Mouse (Mus musculus) heart, adult 18-20 months (tissue): ENCODE data around the gene Map2k5. TPM values are rescaled to one million over a fixed set of nuclear protein-coding genes. Genes with fewer than 3 reads are reported as not detected.

Experiments used
- DNase-seq, 2 experiments: peaks; one replicate each; pipeline ENCODE4 v3.0.0; 2021 to 2022; ENCODE audit warnings: mixed read lengths in 1 of 2
- long read RNA-seq, 2 experiments: library from polyadenylated mRNA; stranded (forward); transcript quantifications; one replicate each; pipeline ENCODE4 v2.0.0; 2021
- total RNA-seq, 2 experiments: library from RNA; stranded (reverse); gene quantifications; 2 replicates each; pipeline ENCODE4 v1.2.3; 2021

The Map2k5 gene
- 10 to 100 TPM; 17.1 to 18.4 TPM for total RNA-seq
- long read RNA-seq, experiment 1, transcript Map2k5-201 (22 exons, 2,310 nt) = major isoform, 9 of 20 reads
- long read RNA-seq, experiment 1, partial matches to known transcripts = 0 of 20 reads
- long read RNA-seq, experiment 1, other reads (novel, unspliced or antisense) = 11 of 20 reads
- long read RNA-seq, experiment 2, partial matches to known transcripts = 1 of 11 reads
- long read RNA-seq, experiment 2, other reads (novel, unspliced or antisense) = 6 of 11 reads

- DNase-seq = peak; percentile 95
These were observed at the start of gene Map2k5 for GRCm38 (mm10) chr9:63377270-63378142. Gene Map2k5 (minus strand): TSS chr9:63377902.

GRCm38 (mm10) chr9:63421096-63421736 is 43.5 kb upstream of the Map2k5 start:
- DNase-seq = no peak

- no peak for DNase-seq
These were observed 42.7 kb upstream of the Map2k5 start for GRCm38 (mm10) chr9:63420396-63420795.

- no peak for DNase-seq
These were observed 22.5 kb upstream of the Map2k5 start for GRCm38 (mm10) chr9:63400176-63400575.

GRCm38 (mm10) chr9:63399463-63399815 is 21.7 kb upstream of the Map2k5 start:
- no peak for DNase-seq

- peak; percentile 97 to 98 for DNase-seq
These were observed 21.1 kb upstream of the Map2k5 start, which contains the start of gene 2300009A05Rik for GRCm38 (mm10) chr9:63398611-63399462. Gene 2300009A05Rik (minus strand): TSS chr9:63399246.

- DNase-seq = no peak
These were observed 17.9 kb upstream of the Map2k5 start for GRCm38 (mm10) chr9:63395612-63396011.

- DNase-seq = no peak
These were observed 13.6 kb upstream of the Map2k5 start for GRCm38 (mm10) chr9:63391307-63391706.

- DNase-seq = no peak
These were observed 5.1 kb upstream of the Map2k5 start for GRCm38 (mm10) chr9:63382761-63383160.

GRCm38 (mm10) chr9:63380326-63380725 is 2.6 kb upstream of the Map2k5 start:
- no peak for DNase-seq

GRCm38 (mm10) chr9:63378174-63378573 is 472 bp upstream of the Map2k5 start:
- DNase-seq = peak in 1 of 2 experiments; percentile 28

- DNase-seq = peak; percentile 17 to 25
These were observed 4.4 kb downstream of the Map2k5 start for GRCm38 (mm10) chr9:63373315-63373714.

- no peak for DNase-seq
These were observed 5.2 kb downstream of the Map2k5 start for GRCm38 (mm10) chr9:63372541-63372940.

- DNase-seq = no peak
These were observed 17.3 kb downstream of the Map2k5 start for GRCm38 (mm10) chr9:63360410-63360809.

GRCm38 (mm10) chr9:63359016-63359415 is 18.7 kb downstream of the Map2k5 start:
- DNase-seq = no peak

GRCm38 (mm10) chr9:63356721-63357120 is 21.0 kb downstream of the Map2k5 start:
- no peak for DNase-seq

GRCm38 (mm10) chr9:63356278-63356677 is 21.4 kb downstream of the Map2k5 start:
- no peak for DNase-seq

GRCm38 (mm10) chr9:63354168-63354567 is 23.5 kb downstream of the Map2k5 start:
- DNase-seq = peak in 1 of 2 experiments; percentile 13

GRCm38 (mm10) chr9:63350030-63350429 is 27.7 kb downstream of the Map2k5 start:
- no peak for DNase-seq

- DNase-seq = no peak
These were observed 28.5 kb downstream of the Map2k5 start for GRCm38 (mm10) chr9:63349241-63349640.

GRCm38 (mm10) chr9:63348146-63348545 is 29.6 kb downstream of the Map2k5 start:
- no peak for DNase-seq

- peak; percentile 36 to 44 for DNase-seq
These were observed 31.7 kb downstream of the Map2k5 start for GRCm38 (mm10) chr9:63346029-63346428.
